Mouse (Mus musculus) neural tube, embryonic 14.5 days (tissue): ENCODE data around the gene Hdac7. TPM values are rescaled to one million over a fixed set of nuclear protein-coding genes. Genes with fewer than 3 reads are reported as not detected.

Source experiments
- polyA plus RNA-seq: library from polyadenylated mRNA; unstranded; fragments of >200 nt; fragmentation: Nextera tagmentation; extraction: Ambion mirVana; gene quantifications from 2 replicates; pipeline ENCODE4 v1.2.1, GENCODE M21; 2014

The Hdac7 gene
- polyA plus RNA-seq, 1 experiment from 2014 or later, result 28.7 TPM

Other genes with a start within 250 kb of the Hdac7 start
- gene Rpap3, start 138.7 kb downstream of the Hdac7 start, polyA plus RNA-seq, result 41.5 and 46.3 TPM in 2 replicates
- 0.41 TPM in 1 of 2 replicates, not detected in the other for gene Endou, start 113.2 kb downstream of the Hdac7 start, polyA plus RNA-seq
- gene Rapgef3, start 76.5 kb downstream of the Hdac7 start, polyA plus RNA-seq, result 6.7 and 9.5 TPM in 2 replicates
- gene Slc48a1, start 66.0 kb downstream of the Hdac7 start, polyA plus RNA-seq, result 94.5 and 104 TPM in 2 replicates
- 0.07 TPM in 1 of 2 replicates, not detected in the other for gene Vdr, start 66.1 kb upstream of the Hdac7 start, polyA plus RNA-seq
- 51.0 and 53.6 TPM in 2 replicates for gene Tmem106c, start 119.7 kb upstream of the Hdac7 start, polyA plus RNA-seq
- gene Col2a1, start 160.2 kb upstream of the Hdac7 start, polyA plus RNA-seq, result 11.3 and 26.0 TPM in 2 replicates
- 79.8 and 81.8 TPM in 2 replicates for gene Pfkm, start 248.1 kb upstream of the Hdac7 start, polyA plus RNA-seq
- 22.1 and 25.1 TPM in 2 replicates for gene Senp1, start 249.2 kb upstream of the Hdac7 start, polyA plus RNA-seq